Mouse (Mus musculus) lung, postnatal 25 days (tissue): ENCODE measurements around the gene Gps1.
A peak's percentile ranks its signal among the peaks of the same experiment; 100 is the strongest.
"Not testable (repeated sequence)": the region's sequence is repeated elsewhere in the genome, so short reads cannot be mapped to it uniquely, and the experiment has no call there.

Source experiments
- DNase-seq: peaks from one replicate; pipeline ENCODE4 v3.0.0; 2022; ENCODE audit warnings: low spot score

Gps1 gene

DNA sequence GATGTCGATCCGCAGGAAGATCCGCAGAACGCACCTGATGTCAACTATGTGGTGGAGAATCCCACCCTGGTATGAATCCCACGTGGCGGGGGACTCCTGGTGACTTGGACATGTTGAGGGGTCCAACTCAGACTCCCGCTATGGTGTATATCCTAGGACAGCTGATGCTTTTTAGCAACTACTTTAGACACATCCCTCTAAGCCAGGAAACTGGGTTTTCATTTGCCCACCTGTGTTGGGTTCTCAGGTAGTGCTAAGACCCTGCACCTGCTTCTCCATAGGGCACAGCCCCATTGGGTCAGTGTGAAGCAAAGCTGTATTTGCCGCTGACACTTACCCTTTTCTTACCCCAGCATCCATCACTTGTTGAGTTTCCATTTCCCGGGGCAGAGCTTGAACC, 1.1 kb downstream of the Gps1 start:
- no peak for DNase-seq

DNA sequence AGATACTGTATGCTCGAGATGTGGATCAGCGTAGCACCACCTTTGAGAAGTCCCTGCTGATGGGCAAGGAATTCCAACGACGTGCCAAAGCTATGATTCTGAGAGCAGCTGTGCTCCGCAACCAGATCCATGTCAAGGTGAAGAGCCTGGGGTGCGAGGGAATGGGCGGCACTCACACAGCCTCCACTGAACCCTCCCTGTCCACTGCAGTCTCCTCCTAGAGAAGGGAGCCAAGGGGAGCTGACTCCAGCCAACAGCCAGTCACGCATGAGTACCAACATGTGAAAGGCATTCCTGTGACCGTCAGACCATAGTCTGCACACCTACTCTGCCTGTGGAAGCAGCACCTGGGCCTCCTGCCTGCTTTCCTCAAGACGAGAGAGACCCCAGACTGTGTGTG, 4.4 kb downstream of the Gps1 start:
- not testable (repeated sequence) for DNase-seq

DNA sequence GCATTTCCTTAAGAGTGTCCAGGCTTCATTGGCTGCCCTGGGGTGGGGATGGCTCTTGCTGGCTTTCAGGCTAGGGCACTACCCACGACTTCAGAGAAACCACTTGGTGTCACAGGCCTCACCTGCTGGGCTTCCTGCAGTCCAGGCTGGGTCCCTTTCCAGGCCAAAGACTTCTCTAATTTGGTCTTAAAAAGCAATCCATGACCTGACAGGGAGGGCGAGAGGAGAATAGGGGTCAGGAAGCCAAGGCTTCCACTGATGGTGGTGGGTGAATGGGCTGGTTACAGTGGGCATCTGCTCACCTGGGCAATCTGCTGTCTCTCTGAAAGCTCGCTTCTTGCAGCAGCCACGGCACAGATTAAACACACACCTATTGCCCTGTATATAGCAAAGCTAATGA, 5.3 kb downstream of the Gps1 start:
- DNase-seq = no peak

DNA sequence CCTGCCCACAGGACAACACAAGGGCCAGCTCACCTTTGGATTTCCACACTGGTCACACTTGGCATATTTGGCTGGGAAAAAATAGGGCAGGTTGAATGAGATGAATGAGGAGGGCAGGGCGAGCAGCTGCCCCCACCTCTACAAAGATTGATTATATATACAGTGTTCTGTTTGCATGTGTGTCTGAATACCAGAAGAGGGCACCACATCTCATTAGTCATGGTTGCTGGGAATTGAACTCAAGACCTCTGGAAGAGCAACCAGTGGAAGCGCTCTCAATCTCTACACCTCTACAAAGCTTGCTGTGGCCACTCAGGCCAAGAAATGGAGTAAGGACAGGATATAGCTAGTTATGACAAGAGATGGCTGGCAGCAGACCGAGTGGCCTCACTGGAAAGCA, 5.7 kb downstream of the Gps1 start:
- DNase-seq = no peak

DNA sequence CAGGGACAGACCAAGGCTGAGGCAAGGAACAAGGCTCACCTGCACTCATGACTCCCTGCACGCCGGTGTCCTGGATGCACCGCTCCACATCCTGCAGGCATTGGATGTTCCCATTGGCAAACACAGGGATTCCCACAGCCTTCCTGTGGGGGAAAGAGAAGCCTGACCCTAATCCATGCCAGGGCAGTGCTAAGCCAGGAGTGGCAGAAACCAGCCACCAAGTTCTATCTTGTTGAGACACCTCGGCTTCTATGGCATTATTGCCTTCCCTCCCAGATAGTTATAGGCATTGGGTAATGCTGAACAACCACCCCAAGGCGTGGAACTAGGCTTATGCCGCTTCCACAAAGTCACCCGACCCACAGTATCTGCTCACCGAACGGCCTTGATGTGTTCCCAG, 8.6 kb downstream of the Gps1 start:
- no peak for DNase-seq

DNA sequence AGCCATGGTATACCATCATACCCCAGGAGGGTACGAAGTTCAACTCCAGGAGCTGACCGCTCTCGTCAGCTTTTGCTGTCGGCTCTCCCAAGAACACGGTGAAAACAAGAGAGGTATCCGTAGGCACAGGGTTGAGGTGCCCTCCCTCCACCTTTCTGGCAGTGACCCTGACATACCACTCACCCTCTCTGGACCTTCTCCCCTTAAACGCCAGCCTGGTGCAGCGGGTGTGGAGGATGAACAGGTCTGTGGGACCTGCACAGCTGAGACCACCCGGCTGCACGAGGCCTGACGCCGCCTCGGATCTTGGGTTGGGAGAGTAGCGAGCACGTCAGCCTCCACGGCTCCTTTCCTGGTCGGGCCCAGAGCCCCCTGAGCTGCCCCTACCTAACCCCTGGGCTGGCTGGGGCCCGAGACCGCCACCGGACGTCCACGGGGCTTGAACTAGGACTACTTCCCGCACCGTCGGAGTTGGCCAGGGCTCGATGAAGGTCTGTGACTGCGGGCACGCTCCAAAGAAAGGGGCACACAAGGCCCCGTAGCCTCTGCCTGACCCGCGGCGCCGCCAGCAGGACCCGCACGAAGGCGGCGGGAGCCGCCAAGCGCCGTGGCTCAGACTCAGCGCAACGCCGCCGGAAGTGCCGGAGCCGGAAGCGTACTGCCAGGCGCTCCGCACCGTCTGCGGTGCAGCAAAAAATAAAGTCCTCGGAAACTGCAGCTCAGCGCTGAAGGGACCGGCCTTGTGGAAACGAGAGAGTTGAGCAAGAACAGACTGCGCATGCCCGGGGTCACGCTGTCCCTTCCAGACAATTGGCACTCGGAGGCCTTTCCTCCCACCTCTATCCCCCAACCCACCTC, 11.9 kb downstream of the Gps1 start, which contains the start of gene Dus1l:
TSS of gene Dus1l (minus strand) at position 648 of the 858 bp plus-strand sequence.
- DNase-seq = peak; percentile 96

DNA sequence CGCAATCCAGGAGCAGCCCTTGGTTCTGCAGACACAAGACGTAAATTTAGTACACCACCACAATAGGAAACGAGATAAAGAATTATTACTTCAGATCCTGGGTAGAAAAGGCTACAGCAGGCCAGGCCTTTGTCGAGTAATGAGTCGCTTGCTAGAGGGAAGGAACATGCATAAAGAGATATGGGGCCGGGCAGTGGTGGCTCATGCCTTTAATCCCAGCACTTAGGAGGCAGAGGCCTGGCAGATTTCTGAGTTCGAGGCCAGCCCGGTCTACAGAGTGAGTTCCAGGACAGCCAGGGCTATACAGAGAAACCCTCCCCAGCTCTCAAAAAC, 12.5 kb downstream of the Gps1 start:
- no peak for DNase-seq

DNA sequence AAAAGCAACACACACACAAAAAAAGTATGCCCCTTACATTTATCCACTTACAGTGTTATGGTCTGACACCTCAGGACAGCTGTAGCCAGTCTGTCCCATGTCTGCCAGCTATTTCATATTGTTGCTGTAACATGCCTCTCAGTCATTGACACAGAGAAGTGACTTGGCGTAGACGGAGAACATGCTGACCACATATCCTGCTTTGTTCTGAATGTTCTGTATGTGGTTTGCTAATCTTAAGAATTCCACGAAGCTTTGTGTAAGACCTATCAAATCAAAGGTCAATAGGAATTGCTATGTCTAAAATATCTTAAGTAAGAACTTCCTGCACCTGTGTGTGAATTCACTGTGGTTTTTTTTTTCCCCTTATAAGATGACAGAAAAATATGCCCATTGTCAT, 14.2 kb downstream of the Gps1 start:
- DNase-seq = peak; percentile 23

DNA sequence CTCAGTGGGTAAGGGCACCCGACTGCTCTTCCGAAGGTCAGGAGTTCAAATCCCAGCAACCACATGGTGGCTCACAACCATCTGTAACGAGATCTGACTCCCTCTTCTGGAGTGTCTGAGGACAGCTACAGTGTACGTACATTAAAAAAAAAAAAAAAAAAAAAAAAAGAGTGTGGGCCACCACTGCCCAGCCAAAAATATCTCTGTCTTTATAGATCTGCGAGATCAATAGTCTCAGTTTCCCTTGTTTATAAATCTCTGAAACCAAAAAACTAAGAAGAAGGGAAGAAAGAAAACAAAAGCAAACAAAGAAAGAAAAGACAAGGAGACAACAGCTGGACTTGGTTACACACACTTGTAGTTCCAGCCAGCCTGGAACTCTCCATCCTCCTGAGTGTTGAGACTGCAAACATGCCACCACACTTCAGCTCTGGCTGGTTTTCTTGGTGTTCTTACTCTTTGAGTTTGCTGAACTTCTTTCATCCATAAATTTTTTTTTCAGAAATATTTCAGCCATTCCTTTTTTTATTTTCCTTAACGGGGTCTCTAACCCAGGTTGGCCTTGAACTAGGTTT, 15.3 kb downstream of the Gps1 start:
- peak; percentile 51 for DNase-seq

DNA sequence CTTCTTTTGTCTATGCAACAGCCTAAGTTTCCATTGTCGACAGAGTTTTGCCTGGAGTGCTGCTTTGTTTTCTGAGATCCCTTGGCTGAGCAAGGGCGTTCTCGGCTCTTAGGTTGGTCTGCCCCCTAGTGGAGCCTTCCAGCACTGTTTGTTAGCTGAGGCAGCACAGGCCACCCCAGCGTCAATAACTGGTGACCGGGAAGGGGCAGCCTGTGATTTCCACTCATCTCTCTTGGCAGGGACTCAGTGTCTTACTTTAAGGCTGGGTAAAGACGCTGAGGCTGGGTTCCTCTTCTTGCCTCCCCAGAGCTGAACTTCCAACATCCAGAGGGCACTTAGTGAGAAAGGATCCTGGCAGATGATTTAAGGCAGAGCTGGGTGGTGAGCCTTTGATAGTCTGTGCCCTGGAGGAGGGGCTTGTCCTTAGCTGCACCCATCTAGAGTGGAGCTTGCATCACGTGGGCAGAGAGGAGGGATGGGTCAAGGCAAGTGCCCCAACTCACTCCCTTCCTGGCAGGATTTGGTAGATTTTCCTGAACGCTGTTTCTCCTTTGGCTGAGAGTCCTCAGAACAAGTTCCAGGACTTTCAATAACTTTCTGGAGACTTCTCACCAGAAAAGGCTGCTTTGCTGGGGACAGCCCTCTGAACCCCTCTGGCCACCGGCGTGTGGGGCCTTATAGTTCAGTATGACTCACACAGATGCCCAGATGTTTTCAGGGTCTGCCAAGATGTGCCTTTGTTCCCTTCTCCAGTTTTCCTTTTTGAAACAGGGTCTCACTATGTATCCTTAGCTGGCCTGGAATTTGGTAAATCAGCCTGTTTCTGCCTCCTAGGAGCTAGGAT, 16.2 kb downstream of the Gps1 start:
- DNase-seq = peak; percentile 94

DNA sequence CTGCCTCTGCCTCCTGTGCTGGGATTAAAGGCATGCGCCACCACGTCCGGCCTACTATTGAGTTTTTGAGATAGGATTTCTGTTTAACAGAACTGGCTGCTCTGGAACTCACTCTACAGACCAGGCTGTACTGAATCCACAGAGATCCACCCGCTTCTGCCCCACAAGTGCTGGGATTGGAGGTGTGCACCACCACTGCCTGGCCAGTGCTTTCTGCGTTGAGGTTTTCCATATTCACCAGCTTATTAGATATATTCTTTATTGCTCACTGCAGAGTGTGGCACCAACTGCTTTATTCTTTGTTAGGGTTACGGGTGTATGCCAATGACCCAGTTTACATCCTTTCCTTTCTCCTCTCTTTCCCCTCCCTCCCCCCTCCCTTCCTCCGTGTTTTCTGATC, 20.2 kb downstream of the Gps1 start:
- no peak for DNase-seq

DNA sequence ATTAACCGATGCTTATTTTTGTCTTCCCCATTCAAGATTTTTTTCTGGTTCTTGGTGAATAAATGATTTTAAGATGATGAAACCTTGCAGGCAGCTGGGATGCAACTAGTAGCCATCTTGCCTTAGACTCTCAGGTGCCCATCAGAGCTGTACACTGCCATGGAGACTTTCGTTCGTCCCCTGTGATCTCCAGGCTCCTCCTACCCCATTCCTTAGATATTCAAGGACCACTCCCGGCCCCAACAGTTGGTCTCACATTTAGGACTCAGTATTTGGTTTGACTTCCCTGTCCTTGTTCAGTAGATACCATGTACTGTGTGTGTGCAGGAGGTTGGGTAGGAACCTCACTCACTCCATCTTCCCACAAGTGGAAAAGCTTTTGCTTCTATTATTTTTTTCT, 20.7 kb downstream of the Gps1 start:
- DNase-seq = no peak

DNA sequence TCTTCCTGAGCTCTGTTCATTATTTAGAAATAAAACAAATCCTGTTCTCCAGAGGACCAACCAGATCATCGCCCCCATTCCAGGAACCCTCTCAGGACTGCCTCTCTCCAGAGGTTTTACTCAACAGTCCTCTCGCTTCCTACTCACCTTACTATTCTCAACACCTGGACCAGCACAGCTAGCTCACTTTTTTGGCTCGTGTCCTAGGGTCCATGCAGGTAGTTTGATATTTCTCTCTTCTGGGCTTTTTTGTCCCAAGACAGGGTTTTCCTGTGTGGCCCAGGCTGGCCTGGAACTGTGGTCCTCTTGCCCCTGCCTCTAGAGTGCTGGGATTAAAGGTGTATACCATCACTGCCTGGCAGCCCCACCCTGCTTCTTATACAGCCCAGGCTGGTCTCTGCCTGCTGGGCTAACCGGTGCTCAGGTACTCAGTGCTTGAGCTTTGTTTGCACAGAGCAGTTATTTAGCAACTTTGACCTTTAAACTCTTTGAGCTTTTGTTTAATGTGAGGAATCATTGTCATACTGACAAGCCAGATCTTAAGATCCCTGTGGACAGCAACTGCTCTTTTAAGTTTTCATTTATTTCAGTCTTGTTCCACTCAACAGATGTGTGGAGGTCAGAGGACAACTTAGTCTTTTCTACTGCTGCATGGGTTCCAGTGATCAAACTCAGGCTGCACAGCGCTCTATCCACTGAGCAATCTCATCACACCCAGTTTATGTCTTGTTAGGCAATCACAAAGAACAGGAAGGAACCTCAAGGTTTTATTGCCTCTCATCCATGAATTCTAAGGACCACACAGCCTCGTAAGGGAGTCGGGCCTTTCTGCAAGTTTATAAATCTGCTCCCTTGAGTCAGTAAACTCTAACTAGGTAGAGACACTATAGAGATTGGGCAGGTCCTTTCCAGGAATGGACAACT, 21.6 kb downstream of the Gps1 start:
- DNase-seq = no peak

DNA sequence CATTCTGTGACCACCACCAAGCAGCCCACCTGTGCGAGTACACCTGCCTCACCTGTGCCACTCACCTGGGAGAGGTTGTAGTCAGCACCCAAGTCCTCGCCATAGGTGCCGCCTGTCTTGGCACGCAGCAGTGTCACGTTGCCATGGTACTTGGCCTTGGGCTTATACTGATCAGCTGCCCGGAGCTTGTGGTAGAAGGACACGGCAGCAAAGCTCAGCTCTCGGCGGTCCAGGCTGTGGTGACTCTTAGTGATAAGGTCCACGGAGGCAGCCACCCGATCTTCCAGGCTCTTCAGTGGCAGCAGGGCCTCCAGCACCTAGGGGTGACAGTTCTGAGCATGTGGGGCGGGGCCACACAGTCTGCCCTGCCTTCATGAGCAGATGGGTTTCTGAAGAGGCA, 23.9 kb downstream of the Gps1 start:
- DNase-seq = no peak

DNA sequence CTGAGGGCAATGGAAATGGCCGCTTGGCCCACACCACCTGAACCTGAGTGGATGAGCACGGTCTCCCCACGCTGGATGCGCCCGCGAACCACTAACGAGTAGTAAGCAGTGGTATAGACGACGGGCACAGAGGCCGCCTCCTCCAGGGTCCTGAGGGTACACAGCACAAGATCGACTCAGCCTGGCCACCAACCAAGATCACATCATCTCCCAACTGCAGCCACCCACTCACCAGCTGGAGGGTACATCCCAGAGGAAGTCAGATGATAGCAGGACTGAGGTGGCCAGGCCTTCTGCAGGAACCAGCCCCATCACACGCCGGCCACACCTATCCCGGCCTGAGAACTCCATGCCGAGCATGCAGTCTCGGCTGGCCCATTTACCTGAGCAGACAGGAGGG, 28.0 kb downstream of the Gps1 start:
- no peak for DNase-seq

DNA sequence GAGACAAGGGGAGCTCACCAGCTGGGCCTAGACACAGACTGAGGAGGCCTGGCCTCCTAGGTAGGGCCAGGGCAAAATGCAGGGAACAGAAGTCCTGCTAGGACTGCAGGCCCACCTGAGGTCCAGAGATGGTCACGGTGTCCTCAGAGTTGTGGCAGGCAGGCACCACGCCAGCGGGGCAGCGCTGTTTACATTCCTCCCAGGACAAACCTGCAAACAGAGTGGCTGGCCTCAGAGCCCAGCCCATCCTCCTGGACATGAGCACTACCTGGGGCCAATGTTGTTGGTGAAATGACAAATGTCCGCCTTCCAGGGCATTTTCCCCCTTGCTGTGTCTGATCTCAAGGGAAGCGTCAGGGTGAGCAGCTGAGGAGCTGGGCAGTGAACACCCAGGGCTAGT, 33.3 kb downstream of the Gps1 start:
- DNase-seq = no peak

DNA sequence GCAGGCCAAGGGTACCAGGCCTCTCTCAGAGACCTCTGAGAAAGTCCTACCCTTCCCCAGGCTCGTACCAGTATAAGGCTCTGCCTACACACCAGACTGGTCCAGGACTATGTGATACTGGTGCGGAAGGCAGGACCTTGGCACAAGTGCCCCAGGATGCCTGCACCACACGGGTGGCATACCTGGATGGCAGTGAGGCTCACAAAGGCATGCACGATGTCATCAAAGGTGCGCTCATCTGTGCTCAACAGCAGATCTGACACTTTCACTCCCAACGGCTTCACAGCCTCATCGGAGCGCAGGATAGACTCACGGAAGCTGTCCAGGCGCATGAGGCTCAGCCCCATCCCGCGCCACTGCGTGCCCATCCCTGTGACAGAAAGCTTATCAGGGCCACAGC, 34.2 kb downstream of the Gps1 start:
- no peak for DNase-seq

DNA sequence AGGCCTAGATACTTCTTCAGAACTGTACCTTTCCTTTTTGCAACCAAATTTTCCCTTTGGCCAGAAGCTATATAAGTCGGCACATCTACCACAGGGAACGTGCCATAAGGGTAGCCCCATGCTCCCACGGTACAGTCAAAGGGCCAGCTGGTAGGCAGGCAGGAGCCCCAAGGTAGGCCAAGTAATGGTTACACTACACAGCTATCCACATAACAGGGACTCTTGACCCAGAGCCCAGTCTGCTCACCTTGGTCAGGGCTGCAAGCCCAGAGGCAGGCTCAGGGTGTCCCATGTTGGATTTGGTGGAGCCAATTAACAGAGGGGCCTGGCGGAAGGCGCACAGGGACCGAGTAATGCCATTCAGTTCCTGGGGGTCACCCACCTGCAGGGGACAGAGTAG, 35.5 kb downstream of the Gps1 start:
- no peak for DNase-seq

DNA sequence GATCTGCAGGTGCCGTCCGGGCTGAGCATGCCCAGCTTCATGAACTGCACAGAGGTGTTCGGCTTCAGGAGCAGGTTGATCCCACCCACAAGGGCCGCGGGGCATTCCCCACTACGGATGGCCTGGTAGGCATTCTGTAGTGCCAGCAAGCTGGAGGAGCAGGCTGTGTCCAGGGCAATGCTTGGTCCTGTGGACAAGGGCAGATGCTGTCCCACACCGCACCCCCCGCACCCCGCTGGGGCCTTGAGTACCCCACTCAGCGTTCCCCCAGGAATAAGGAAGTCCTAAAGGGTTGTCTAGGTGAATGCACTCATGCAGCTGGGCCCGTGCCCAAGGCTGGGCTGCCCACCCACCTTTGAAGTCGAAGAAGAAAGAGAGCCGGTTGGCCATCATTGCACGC, 36.5 kb downstream of the Gps1 start:
- no peak for DNase-seq

DNA sequence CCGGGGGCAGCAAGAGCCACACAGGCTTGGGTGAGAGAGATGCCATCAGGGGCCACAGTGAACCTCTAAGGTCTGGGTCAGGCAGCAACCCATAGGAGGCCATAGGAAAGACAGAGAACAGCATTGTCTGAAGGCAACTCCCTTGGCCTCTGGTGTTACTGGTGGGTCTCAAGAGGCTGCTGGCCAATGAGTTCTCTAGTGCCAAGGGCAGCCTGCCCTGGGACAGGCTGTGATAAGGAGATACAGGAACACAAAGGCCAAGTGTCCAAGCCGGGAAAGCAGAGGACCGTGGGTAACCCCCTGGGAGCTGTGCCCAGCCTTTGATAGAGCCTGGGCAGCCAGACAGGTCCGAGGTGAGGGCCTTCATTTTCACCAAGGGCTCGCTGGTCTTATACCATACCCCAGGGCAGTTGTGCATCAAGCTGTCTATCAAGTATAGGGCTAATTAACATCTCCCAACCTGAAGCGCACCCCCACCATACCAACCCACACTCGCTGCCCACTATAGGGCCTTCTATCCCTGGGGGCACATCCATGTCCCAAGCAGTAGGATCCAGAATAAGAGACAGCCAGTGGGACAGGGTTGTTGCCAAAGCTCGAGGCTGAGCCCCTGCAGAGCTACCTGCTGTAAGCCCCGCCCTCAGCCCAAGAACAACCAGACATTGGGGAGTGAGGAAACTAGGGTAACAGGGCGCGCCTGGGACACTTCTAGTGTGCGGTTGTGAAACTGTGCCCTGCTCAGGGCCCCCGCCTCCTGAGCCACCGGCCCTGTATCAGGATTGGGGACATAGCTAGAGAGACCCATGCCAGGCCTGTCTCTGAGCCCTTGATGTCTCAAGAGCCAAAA, 37.2 kb downstream of the Gps1 start:
- peak; percentile 47 for DNase-seq

DNA sequence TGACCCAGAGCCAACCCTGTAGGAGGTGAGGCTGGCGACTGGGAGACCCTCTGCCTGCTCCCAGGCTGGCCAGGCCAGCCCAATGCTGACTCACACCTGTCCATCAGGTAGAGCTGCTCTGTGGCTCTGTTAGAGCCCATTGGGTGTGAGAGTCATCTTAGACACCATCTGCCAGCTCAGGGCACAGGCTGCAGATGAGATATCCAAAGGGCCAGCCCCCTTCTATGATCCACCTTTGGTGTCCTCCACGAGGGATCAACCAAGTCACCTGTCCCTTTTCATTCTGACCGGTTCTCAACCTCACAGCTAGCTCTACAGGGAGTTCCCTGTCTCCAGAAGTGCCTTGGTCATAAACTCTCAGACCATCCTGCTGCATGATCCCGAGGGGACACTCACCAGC, 38.2 kb downstream of the Gps1 start:
- no peak for DNase-seq
